Mouse (Mus musculus) embryo, embryonic 11 days (tissue): ENCODE measurements around the gene Rps27a.

Source experiments
- DNase-seq: peaks from one replicate; pipeline ENCODE4 v3.0.0-alpha.2; 2015

Rps27a gene

GRCm38 (mm10) chr11:29512818-29513535 lies 34.9 kb downstream of the Rps27a start:
- DNase-seq: no peak

GRCm38 (mm10) chr11:29509421-29509820 lies 38.5 kb downstream of the Rps27a start:
- no peak for DNase-seq

DNA sequence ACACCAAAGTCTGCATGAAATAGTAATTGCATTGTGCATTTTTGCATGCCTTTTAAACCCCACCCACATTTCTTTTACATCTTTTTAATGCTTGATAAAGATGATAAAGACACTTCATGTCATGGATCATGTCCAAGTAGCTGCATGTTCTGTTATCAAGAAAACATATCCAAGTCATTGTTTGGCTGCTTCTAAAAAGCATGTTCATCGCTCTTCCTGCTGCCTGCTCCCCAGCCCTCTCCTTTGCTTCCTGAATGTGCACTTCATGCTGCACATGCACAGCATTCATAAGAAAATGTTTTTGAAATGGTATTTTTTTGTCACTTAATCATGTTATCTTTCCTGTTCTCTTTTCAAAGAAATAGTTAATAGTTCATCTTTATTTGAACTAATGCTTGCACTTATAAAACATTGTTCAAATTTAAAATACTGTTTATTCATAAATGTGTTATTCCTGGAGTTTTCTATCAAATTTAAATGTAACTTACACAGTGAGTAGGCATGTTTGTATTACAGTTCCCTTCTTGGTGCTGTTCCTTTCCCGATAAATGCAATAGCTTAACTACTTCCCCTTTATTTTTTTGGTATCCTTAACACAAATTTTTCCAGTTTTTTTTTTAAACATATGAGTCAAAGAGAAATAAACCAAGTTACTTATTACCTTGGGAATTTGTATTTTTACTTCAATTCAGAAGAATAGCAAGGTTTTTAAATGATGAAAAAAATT lies 42.8 kb downstream of the Rps27a start:
- no peak for DNase-seq

GRCm38 (mm10) chr11:29503948-29504893 lies 43.7 kb downstream of the Rps27a start:
- no peak for DNase-seq

GRCm38 (mm10) chr11:29496962-29497361 lies 50.9 kb downstream of the Rps27a start:
- DNase-seq: no peak
